Mouse (Mus musculus) cortical plate, adult 2 months (tissue): ENCODE results near the gene Nrap.

Experiments
- CTCF ChIP-seq: fragments of 200-500 bp; IDR thresholded peaks from 2 replicates; pipeline ENCODE4 v1.5.1; 2011; ENCODE audit warnings: mild to moderate bottlenecking, control low read depth, low read length; ENCODE audit not compliant: insufficient read depth; ENCODE audit errors: extremely low read depth
- POLR2A ChIP-seq: fragments of 200-500 bp; IDR thresholded peaks from 2 replicates; pipeline ENCODE4 v1.6.1; 2011; ENCODE audit warnings: mild to moderate bottlenecking, low read length, control low read depth; ENCODE audit not compliant: insufficient read depth; ENCODE audit errors: extremely low read depth

GRCm38 (mm10) chr19:56439072-56439434 is 49.2 kb upstream of the Nrap start:
- TF ChIP-seq POLR2A = no peak
- no peak for TF ChIP-seq CTCF
